Mouse (Mus musculus) embryonic fibroblast, embryonic 13.5 days (primary cell): ENCODE measurements around the gene Tesk1.
"Not testable (repeated sequence)": the region's sequence is repeated elsewhere in the genome, so short reads cannot be mapped to it uniquely, and the experiment has no call there.

Experiments used
- CTCF ChIP-seq: IDR thresholded peaks from 2 replicates; pipeline ENCODE4 v1.5.1; 2011; ENCODE audit warnings: mild to moderate bottlenecking, control low read depth, low read length, moderate library complexity, borderline replicate concordance; ENCODE audit not compliant: insufficient read depth
- POLR2A ChIP-seq: IDR thresholded peaks from 2 replicates; pipeline ENCODE4 v1.6.1; 2011; ENCODE audit warnings: low read depth, mild to moderate bottlenecking, control low read depth, low read length, moderate library complexity

DNA sequence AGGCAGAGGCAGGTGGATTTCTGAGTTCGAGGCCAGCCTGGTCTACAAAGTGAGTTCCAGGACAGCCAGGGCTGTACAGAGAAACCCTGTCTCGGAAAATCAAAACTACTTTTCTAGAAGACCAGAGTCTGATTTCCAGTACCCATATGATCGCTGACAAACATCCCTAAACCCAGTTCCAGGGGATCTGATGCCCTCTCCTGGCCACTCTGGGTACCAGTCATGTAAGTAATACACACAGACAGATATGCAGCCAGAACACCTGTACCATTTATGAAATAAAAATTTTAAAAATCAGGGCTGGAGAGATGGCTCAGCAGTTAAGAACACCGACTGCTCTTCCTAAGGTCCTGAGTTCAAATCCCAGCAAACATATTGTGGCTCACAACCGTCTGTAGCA lies 43.9 kb downstream of the Tesk1 start:
- TF ChIP-seq CTCF, POLR2A: not testable (repeated sequence)
